In genomic region chr5:29569378-29570280, GRCm38 (mm10) we compare ENCODE assay signal across 8 mouse cellular contexts. TPM values are rescaled to one million over a fixed set of nuclear protein-coding genes. Genes with fewer than 3 reads are reported as not detected.
A peak's percentile ranks its signal among the peaks of the same experiment; 100 is the strongest.
DNase-seq lines count a peak whose midpoint lies in the region; ATAC-seq and TF ChIP-seq lines count a peak whose summit lies in the region.

No protein-coding gene starts in this region.

- H3K9ac ChIP-seq in heart, embryonic 13.5 days = peak overlapping the region; percentile 90
- peak overlapping the region; percentile 78 for H3K9ac ChIP-seq in hindbrain, postnatal 0 days (replicated peaks; ENCODE audit: low read length)

- H3K27ac ChIP-seq in heart, embryonic 13.5 days (replicated peaks) = peak overlapping the region; percentile 96
- peak overlapping the region; percentile 94 for H3K27ac ChIP-seq in hindbrain, postnatal 0 days

- ATAC-seq in heart, embryonic 13.5 days (ENCODE audit: extremely low read depth, insufficient number of reproducible peaks, low FRiP score, low TSS enrichment) = peak; percentile 79
- peak; percentile 13 for ATAC-seq in CD4-positive, CD25-positive, alpha-beta regulatory T cell, adult 4 months
- peak; percentile 66 for ATAC-seq in hindbrain, postnatal 0 days

- H3K4me3 ChIP-seq in heart, embryonic 13.5 days = peak overlapping the region; percentile 91
- H3K4me3 ChIP-seq in hindbrain, postnatal 0 days (ENCODE audit: low read length) = peak overlapping the region; percentile 83

- 0 out of 2 replicates have a peak, but pooled peaks cover 3% of the 10 kb centered on the region for H3K9me3 ChIP-seq in heart, embryonic 13.5 days
- H3K9me3 ChIP-seq in hindbrain, postnatal 0 days (ENCODE audit: low read length) = no peaks in the 10 kb centered on the region

- TF ChIP-seq CTCF in hindbrain, postnatal 0 days (IDR thresholded peaks at IDR 0.05; ENCODE audit: low read depth) = peak; percentile 57

- H3K36me3 ChIP-seq in heart, embryonic 13.5 days = peaks cover 29% of the 10 kb centered on the region
- H3K36me3 ChIP-seq in hindbrain, postnatal 0 days (ENCODE audit: insufficient read depth, low read length) = no peaks in the 10 kb centered on the region

- 0 out of 2 replicates have a peak, but pooled peaks cover 9% of the 10 kb centered on the region for H3K27me3 ChIP-seq in heart, embryonic 13.5 days (replicated peaks)
- no peaks in the 10 kb centered on the region for H3K27me3 ChIP-seq in hindbrain, postnatal 0 days (ENCODE audit: insufficient read depth, low read length)

- H3K4me2 ChIP-seq in heart, embryonic 13.5 days = peak overlapping the region; percentile 99
- peak overlapping the region; percentile 80 for H3K4me2 ChIP-seq in hindbrain, postnatal 0 days (ENCODE audit: low read depth, low read length)

- no peak for DNase-seq in heart, adult 11 months
- peak; percentile 70 for DNase-seq in embryo, embryonic 10.5 days (ENCODE audit: low spot score)
- DNase-seq in hindbrain, postnatal 0 days (ENCODE audit: low spot score) = no peak
- peak; percentile 48 for DNase-seq in lung, postnatal 25 days (ENCODE audit: low spot score)
- peak; percentile 80 for DNase-seq in testis, postnatal 14 days (ENCODE audit: low spot score)
- no peak for DNase-seq in natural killer cell, adult 2 months (ENCODE audit: low spot score in 2 of 2)

- whole genome bisulfite sequencing in heart, embryonic 13.5 days = 3% methylated on average over 67 of the region's 67 CpGs
- WGBS in hindbrain, postnatal 0 days = 2% methylated on average over 63 of the region's 67 CpGs

- H3K4me1 ChIP-seq in heart, embryonic 13.5 days = peaks cover 17% of the 10 kb centered on the region
- peaks cover 9% of the 10 kb centered on the region for H3K4me1 ChIP-seq in hindbrain, postnatal 0 days (ENCODE audit: insufficient read depth, low read length)

RNA-seq across cellular contexts. Expression of gene Ube3c, which starts 0.6 kb away (rescaled TPM):
- 12.3 and 17.1 TPM in 2 replicates for polyA plus RNA-seq in heart, embryonic 13.5 days (2015; fragmentation: Nextera tagmentation; extraction: Ambion mirVana)
- polyA plus RNA-seq in CD4-positive, CD25-positive, alpha-beta regulatory T cell, adult 4 months (2017; shearing (Covaris generic)) = 10 to 100 TPM; 19.0 to 19.2 TPM
- 59.6 and 69.4 TPM in 2 replicates for total RNA-seq in hindbrain, postnatal 0 days (2014; rRNA removed)
- polyA plus RNA-seq in hindbrain, postnatal 0 days (2015; fragmentation: Nextera tagmentation; extraction: Ambion mirVana) = 35.6 TPM in 2 replicates

Comparison
In these comparisons a context has a peak if more than half of its experiments do, and no peak if none do; other contexts are left out.
1. ATAC-seq: peak in every context shown above with its lines; median percentile 79 in heart, embryonic 13.5 days; 66 in hindbrain, postnatal 0 days; 13 in CD4-positive, CD25-positive, alpha-beta regulatory T cell, adult 4 months.
2. DNase-seq: peak in embryo, embryonic 10.5 days (single experiment), lung, postnatal 25 days (single experiment) and testis, postnatal 14 days (single experiment); none in heart, adult 11 months (single experiment), hindbrain, postnatal 0 days (single experiment) and natural killer cell, adult 2 months (0 of 2).